Mouse (Mus musculus): ENCODE results near the gene Tmem216. TPM values are rescaled to one million over a fixed set of nuclear protein-coding genes. Genes with fewer than 3 reads are reported as not detected.

Gene Tmem216
- polyA plus RNA-seq (2014; fragmentation: Nextera tagmentation; extraction: Ambion mirVana): 53.2 and 58.2 TPM in 2 replicates

- Histone ChIP-seq H3K36me3 (ENCODE audit: control insufficient read depth, insufficient read depth, low read length) (peaks cover 14% of the 10 kb centered on the region), H3K27ac (ENCODE audit: low read depth, low read length) (peak within 1 kb of the TSS; percentile 76), H3K9ac (replicated peaks; ENCODE audit: low read depth, low read length) (peak within 1 kb of the TSS; percentile 57), H3K9me3 (ENCODE audit: control insufficient read depth, low read length) (no peaks in the 10 kb centered on the region), H3K4me1 (ENCODE audit: control insufficient read depth, insufficient read depth, low read length) (peaks cover 5% of the 10 kb centered on the region; the same call in 1 of the 2 replicates), H3K27me3 (ENCODE audit: control insufficient read depth, insufficient read depth, low read length) (no peaks in the 10 kb centered on the region), H3K4me3 (ENCODE audit: low read depth, low read length) (peak within 1 kb of the TSS; percentile 45), H3K4me2 (ENCODE audit: low read depth, low read length) (peak within 1 kb of the TSS; percentile 64)
- 1% methylated on average over 43 of the region's 43 CpGs for WGBS
- ATAC-seq (ENCODE audit: low read depth): peak; percentile 99
Observed at GRCm38 (mm10) chr19:10555624-10556510, at the start of gene Tmem216. TSS of gene Tmem216 (minus strand) at chr19:10556238.

DNA sequence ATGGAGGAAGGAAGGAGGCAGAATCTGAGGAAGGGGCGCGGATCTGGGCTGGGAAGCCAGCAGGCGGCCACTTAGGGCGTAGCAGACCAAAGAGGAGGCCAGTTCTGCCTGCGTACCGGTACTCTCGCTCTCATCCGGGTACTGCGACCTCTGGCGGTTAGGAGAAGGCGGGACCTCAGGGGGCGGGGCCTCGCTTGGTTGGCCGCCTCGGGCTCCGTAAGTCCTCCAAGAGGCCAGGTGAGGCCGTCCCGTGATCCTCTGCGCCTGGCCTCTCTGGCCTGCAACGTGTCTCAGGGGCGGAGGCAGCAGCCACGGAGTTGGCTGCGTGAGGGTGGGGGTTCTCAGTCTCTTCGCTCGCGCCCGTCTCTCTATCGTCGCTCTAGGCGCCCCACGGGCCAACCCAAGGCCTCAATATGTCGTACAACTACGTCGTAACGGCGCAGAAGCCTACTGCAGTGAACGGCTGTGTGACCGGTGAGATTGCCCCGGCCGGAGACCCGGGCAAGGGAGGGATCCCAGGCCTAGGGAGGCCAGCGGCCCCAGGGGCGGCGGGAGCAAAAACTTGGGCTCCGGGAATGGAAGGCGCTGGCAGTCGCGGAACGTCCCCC is 49.4 kb upstream of the Tmem216 start, which contains the start of the genes Ddb1 and Tkfc:
Ddb1 (plus strand) TSS at position 35 of the 608 bp plus-strand sequence.
Tkfc (minus strand) TSS at position 362 of the 608 bp plus-strand sequence.
- Histone ChIP-seq H3K27ac (ENCODE audit: low read depth, low read length) (peak within 1 kb of the TSS; percentile 94), H3K9ac (replicated peaks; ENCODE audit: low read depth, low read length) (peak within 1 kb of the TSS; percentile 66), H3K4me2 (ENCODE audit: low read depth, low read length) (peak within 1 kb of the TSS; percentile 80), H3K36me3 (ENCODE audit: control insufficient read depth, insufficient read depth, low read length) (peaks cover 28% of the 10 kb centered on the region), H3K4me3 (ENCODE audit: low read depth, low read length) (peak within 1 kb of the TSS; percentile 77), H3K4me1 (ENCODE audit: control insufficient read depth, insufficient read depth, low read length) (peaks cover 29% of the 10 kb centered on the region), H3K27me3 (ENCODE audit: control insufficient read depth, insufficient read depth, low read length) (no peaks in the 10 kb centered on the region), H3K9me3 (ENCODE audit: control insufficient read depth, low read length) (no peaks in the 10 kb centered on the region)
- WGBS: under 1% methylated on average over 48 of the region's 49 CpGs
- ATAC-seq (ENCODE audit: low read depth): peak; percentile 96

DNA sequence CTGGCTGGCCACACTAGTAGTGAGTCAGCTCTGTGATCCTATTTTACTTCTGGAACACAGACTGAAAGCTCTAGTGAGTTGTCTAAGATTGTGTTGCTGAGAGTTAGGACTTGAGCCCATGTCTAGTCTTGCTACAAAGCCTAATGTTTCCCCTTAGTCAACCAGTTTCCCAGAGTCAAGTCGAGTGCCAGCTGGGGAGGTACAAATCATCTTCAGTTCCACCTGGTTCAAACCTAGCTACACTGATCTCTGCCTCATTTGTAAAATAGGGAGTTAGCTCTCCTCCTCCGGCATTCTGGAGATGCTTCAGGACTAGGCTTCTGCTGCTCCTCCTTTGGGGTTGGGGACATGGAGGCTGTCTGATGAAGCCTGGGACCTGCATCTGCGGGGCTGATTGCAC is 48.5 kb upstream of the Tmem216 start:
- no peak for ATAC-seq (ENCODE audit: low read depth)
- Histone ChIP-seq H3K4me3 (ENCODE audit: low read depth, low read length) (peak overlapping the region; percentile 77), H3K27me3 (ENCODE audit: control insufficient read depth, insufficient read depth, low read length) (no peaks in the 10 kb centered on the region), H3K27ac (ENCODE audit: low read depth, low read length) (peak overlapping the region; percentile 94), H3K36me3 (ENCODE audit: control insufficient read depth, insufficient read depth, low read length) (peaks cover 19% of the 10 kb centered on the region), H3K9ac (replicated peaks; ENCODE audit: low read depth, low read length) (peak overlapping the region; percentile 66), H3K9me3 (ENCODE audit: control insufficient read depth, low read length) (no peaks in the 10 kb centered on the region), H3K4me1 (ENCODE audit: control insufficient read depth, insufficient read depth, low read length) (peaks cover 29% of the 10 kb centered on the region), H3K4me2 (ENCODE audit: low read depth, low read length) (peak overlapping the region; percentile 80)
- WGBS: 57% methylated on average over 3 of the region's 3 CpGs

DNA sequence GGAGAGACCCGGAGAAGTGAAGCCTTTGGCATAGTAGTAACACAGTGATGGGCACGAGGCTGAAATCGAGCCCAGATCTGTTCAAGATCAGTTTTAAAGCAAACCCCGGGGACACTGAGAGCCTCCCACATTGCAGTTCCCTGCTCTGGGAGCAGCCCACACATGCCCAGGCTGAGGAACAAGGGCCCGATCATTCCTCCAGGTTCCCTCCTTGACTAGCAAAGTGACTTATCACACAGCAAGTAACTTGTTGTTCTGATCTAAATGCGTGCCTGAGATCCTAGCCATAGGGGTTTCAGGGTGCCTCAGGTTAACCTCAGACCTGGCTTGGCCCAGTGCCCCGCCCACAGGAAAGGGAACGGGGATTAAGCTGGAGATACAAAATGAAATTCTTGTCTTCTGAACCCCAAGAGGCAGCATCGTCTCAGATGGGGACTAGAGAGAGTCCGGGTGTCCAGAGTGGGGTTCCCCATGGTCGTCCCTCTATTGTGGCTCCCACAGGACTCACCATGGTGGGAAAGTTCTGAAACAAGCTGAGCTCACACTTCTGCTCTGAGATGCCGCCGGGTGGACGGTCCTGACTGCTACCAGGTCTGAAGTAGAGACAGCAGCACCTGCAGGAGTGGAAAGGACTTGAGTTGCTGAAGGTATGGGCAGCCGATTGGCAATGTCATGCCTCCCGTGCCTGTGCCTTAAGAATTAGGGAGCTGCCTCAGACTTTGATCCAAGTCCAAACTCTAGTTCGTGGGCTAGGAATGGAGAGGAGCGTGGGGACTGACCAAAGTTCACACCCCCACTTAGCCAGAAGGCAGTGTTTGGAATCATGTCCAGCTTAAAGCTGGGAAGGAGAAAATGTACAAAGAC is 47.9 kb upstream of the Tmem216 start:
- Histone ChIP-seq H3K27me3 (ENCODE audit: control insufficient read depth, insufficient read depth, low read length) (no peaks in the 10 kb centered on the region), H3K4me2 (ENCODE audit: low read depth, low read length) (no peak overlapping the region), H3K9ac (replicated peaks; ENCODE audit: low read depth, low read length) (peak overlapping the region; percentile 66; the same call in 1 of the 2 replicates), H3K36me3 (ENCODE audit: control insufficient read depth, insufficient read depth, low read length) (peaks cover 13% of the 10 kb centered on the region), H3K9me3 (ENCODE audit: control insufficient read depth, low read length) (no peaks in the 10 kb centered on the region), H3K27ac (ENCODE audit: low read depth, low read length) (no peak overlapping the region), H3K4me1 (ENCODE audit: control insufficient read depth, insufficient read depth, low read length) (peaks cover 29% of the 10 kb centered on the region), H3K4me3 (ENCODE audit: low read depth, low read length) (no peak overlapping the region)
- 90% methylated on average over 18 of the region's 18 CpGs for WGBS
- no peak for ATAC-seq (ENCODE audit: low read depth)

DNA sequence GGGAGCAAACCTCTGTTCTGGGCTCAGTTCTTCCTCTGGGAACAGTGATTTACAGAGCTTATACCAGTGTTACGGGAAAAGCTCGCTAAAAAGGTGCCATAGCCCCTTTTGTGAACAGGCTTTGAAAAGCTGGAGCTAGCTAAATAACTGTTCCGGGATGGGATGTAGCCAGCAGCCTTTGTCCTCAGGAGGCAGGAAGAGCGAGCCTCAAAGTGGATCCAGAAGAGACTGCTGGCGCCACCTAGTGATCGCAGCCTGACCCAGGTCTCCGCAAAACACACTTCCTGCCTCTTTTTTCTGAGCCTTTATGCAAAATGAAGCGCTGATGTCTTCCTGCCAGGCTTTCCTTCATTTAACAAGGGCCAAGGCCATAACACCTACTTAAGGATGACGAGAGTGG is 46.7 kb upstream of the Tmem216 start:
- Histone ChIP-seq H3K27me3 (ENCODE audit: control insufficient read depth, insufficient read depth, low read length) (no peaks in the 10 kb centered on the region), H3K27ac (ENCODE audit: low read depth, low read length) (peak overlapping the region; percentile 96), H3K4me2 (ENCODE audit: low read depth, low read length) (peak overlapping the region; percentile 63), H3K4me3 (ENCODE audit: low read depth, low read length) (peak overlapping the region; percentile 30), H3K9me3 (ENCODE audit: control insufficient read depth, low read length) (no peaks in the 10 kb centered on the region), H3K9ac (replicated peaks; ENCODE audit: low read depth, low read length) (peak overlapping the region; percentile 86), H3K4me1 (ENCODE audit: control insufficient read depth, insufficient read depth, low read length) (peaks cover 29% of the 10 kb centered on the region), H3K36me3 (ENCODE audit: control insufficient read depth, insufficient read depth, low read length) (peaks cover 3% of the 10 kb centered on the region; the same call in 1 of the 2 replicates)
- under 1% methylated on average over 9 of the region's 9 CpGs for WGBS
- peak; percentile 72 for ATAC-seq (ENCODE audit: low read depth)

DNA sequence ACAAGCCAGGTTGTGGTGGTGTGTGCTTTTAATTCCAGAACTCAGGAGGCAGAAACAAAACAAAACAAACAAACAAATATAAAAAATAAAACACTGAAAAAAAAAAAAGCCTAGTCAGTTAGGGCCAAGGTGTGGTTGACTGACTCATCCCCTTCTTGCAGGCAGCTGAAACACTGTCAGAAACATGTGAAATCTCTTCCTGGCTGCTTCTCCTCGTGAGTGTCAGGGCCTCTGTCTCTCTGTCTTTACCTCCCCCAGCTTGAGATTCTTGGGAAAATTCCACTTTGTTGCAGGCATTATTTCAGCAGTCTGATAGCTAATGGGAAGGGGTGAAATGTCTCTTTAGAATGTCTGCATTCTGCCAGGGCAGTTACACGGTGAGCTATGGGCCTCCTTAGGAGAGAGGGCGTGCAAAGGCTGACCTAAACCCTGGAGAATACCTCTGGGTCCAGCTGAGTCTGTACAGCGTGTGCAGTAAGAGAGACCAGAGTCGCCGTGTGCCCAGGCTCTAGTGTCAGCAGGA is 46.3 kb upstream of the Tmem216 start:
- no peaks in the 10 kb centered on the region for H3K9me3 ChIP-seq (ENCODE audit: control insufficient read depth, low read length)
- H3K4me1 ChIP-seq (ENCODE audit: control insufficient read depth, insufficient read depth, low read length): peaks cover 29% of the 10 kb centered on the region
- 0% methylated on average over 6 of the region's 6 CpGs for WGBS
- peak overlapping the region; percentile 96 for H3K27ac ChIP-seq (ENCODE audit: low read depth, low read length)
- H3K36me3 ChIP-seq (ENCODE audit: control insufficient read depth, insufficient read depth, low read length): no peaks in the 10 kb centered on the region; the same call in 1 of the 2 replicates
- H3K27me3 ChIP-seq (ENCODE audit: control insufficient read depth, insufficient read depth, low read length): no peaks in the 10 kb centered on the region
- peak overlapping the region; percentile 30 for H3K4me3 ChIP-seq (ENCODE audit: low read depth, low read length)
- peak; percentile 22; the same call in 1 of the 2 replicates for ATAC-seq (ENCODE audit: low read depth)
- H3K4me2 ChIP-seq (ENCODE audit: low read depth, low read length): peak overlapping the region; percentile 63
- H3K9ac ChIP-seq (replicated peaks; ENCODE audit: low read depth, low read length): peak overlapping the region; percentile 86

GRCm38 (mm10) chr19:10599648-10600047 is 43.6 kb upstream of the Tmem216 start:
- H3K4me1 ChIP-seq (ENCODE audit: control insufficient read depth, insufficient read depth, low read length): peaks cover 16% of the 10 kb centered on the region
- 94% methylated on average over 2 of the region's 2 CpGs for WGBS
- no peak overlapping the region for H3K4me2 ChIP-seq (ENCODE audit: low read depth, low read length)
- no peak overlapping the region for H3K27ac ChIP-seq (ENCODE audit: low read depth, low read length)
- H3K4me3 ChIP-seq (ENCODE audit: low read depth, low read length): no peak overlapping the region
- H3K36me3 ChIP-seq (ENCODE audit: control insufficient read depth, insufficient read depth, low read length): 0 out of 2 replicates have a peak, but pooled peaks cover 1% of the 10 kb centered on the region
- no peak overlapping the region for H3K9ac ChIP-seq (replicated peaks; ENCODE audit: low read depth, low read length)
- H3K9me3 ChIP-seq (ENCODE audit: control insufficient read depth, low read length): no peaks in the 10 kb centered on the region
- no peaks in the 10 kb centered on the region for H3K27me3 ChIP-seq (ENCODE audit: control insufficient read depth, insufficient read depth, low read length)
- ATAC-seq (ENCODE audit: low read depth): no peak

- no peak overlapping the region for H3K4me2 ChIP-seq (ENCODE audit: low read depth, low read length)
- no peak overlapping the region for H3K27ac ChIP-seq (ENCODE audit: low read depth, low read length)
- H3K36me3 ChIP-seq (ENCODE audit: control insufficient read depth, insufficient read depth, low read length): peaks cover 11% of the 10 kb centered on the region; the same call in 1 of the 2 replicates
- WGBS: 33% methylated on average over 3 of the region's 3 CpGs
- H3K9ac ChIP-seq (replicated peaks; ENCODE audit: low read depth, low read length): no peak overlapping the region
- no peaks in the 10 kb centered on the region for H3K27me3 ChIP-seq (ENCODE audit: control insufficient read depth, insufficient read depth, low read length)
- no peak for ATAC-seq (ENCODE audit: low read depth)
- H3K4me3 ChIP-seq (ENCODE audit: low read depth, low read length): no peak overlapping the region
- no peaks in the 10 kb centered on the region for H3K9me3 ChIP-seq (ENCODE audit: control insufficient read depth, low read length)
- peaks cover 8% of the 10 kb centered on the region; the same call in 1 of the 2 replicates for H3K4me1 ChIP-seq (ENCODE audit: control insufficient read depth, insufficient read depth, low read length)
Observed at GRCm38 (mm10) chr19:10598188-10598587, 42.1 kb upstream of the Tmem216 start.
